Mouse (Mus musculus) stomach, embryonic 15.5 days (tissue): Measurements from ENCODE around the gene Nme1. TPM values are rescaled to one million over a fixed set of nuclear protein-coding genes. Genes with fewer than 3 reads are reported as not detected.

Experiments
- ATAC-seq: fragments of 200-750 bp; cut with Nextera tagmentation; 2 replicates; pipeline ENCODE4 v1.8.0; 2017; ENCODE audit warnings: low read depth, moderate number of reproducible peaks, moderate TSS enrichment; ENCODE audit not compliant: insufficient read depth, low FRiP score
- H3K27ac ChIP-seq: fragments of 300-500 bp; sonication (generic); 2 replicates; pipeline ENCODE4 v1.5.1; 2015; ENCODE audit warnings: mild to moderate bottlenecking, inconsistent platforms
- H3K27me3 ChIP-seq: fragments of 300-500 bp; sonication (generic); replicated peaks from 2 replicates; pipeline ENCODE4 v1.6.1; 2015; ENCODE audit warnings: inconsistent platforms
- H3K36me3 ChIP-seq: fragments of 300-500 bp; sonication (generic); 2 replicates; pipeline ENCODE4 v1.6.1; 2015; ENCODE audit warnings: inconsistent platforms
- H3K4me1 ChIP-seq: fragments of 300-500 bp; sonication (generic); 2 replicates; pipeline ENCODE4 v1.6.1; 2015; ENCODE audit warnings: inconsistent platforms
- H3K4me2 ChIP-seq: fragments of 300-500 bp; sonication (generic); 2 replicates; pipeline ENCODE4 v1.6.1; 2015; ENCODE audit warnings: mild to moderate bottlenecking, inconsistent platforms
- H3K4me3 ChIP-seq: fragments of 300-500 bp; sonication (generic); replicated peaks from 2 replicates; pipeline ENCODE4 v1.5.1; 2015; ENCODE audit warnings: inconsistent platforms
- H3K9ac ChIP-seq: fragments of 300-500 bp; sonication (generic); 2 replicates; pipeline ENCODE4 v1.6.1; 2015; ENCODE audit warnings: inconsistent platforms
- H3K9me3 ChIP-seq: fragments of 300-500 bp; sonication (generic); 2 replicates; pipeline ENCODE4 v1.6.1; 2016; ENCODE audit warnings: inconsistent platforms
- WGBS: fragments of 180-500 bp; shearing (Covaris S2); methylation state at CpG from one replicate; pipeline ENCODE4 v1.1.7; 2015; 5-methylcytosine and 5-hydroxymethylcytosine counted together
- polyA plus RNA-seq: library from polyadenylated mRNA; unstranded; fragments of >200 nt; fragmentation: Nextera tagmentation; extraction: Ambion mirVana; gene quantifications from 2 replicates; pipeline ENCODE4 v1.2.1, GENCODE M21; 2015

Nme1 gene
- polyA plus RNA-seq, 1 experiment from 2014 or later, result 174 TPM

DNA sequence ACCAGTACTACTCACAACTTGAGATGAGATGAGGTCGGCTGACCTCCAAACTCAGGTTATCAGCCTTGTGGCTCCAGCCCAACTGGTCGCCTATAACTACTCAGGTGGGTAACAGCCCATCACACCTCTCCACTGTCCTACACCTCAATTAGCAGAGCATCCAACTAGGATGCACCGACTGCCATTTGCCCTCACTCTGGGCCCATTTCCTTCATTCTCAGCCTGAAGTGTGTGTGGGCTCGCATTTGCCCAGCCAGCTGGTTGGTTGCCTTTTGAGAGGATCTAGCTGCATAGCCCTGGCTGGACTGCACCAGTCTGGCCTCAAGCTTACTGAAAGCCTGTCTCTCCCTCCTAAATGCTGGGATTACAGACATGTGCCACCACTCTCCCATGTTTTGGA, 10.6 kb downstream of the Nme1 start:
- Histone ChIP-seq H3K4me1 (peaks cover 26% of the 10 kb centered on the region), H3K27me3 (no peaks in the 10 kb centered on the region), H3K9me3 (no peaks in the 10 kb centered on the region), H3K36me3 (peaks cover 21% of the 10 kb centered on the region), H3K4me2 (no peak overlapping the region), H3K4me3 (no peak overlapping the region), H3K9ac (no peak overlapping the region), H3K27ac (no peak overlapping the region)
- no peak for ATAC-seq
- WGBS, result 75% methylated on average over 4 of the region's 4 CpGs

DNA sequence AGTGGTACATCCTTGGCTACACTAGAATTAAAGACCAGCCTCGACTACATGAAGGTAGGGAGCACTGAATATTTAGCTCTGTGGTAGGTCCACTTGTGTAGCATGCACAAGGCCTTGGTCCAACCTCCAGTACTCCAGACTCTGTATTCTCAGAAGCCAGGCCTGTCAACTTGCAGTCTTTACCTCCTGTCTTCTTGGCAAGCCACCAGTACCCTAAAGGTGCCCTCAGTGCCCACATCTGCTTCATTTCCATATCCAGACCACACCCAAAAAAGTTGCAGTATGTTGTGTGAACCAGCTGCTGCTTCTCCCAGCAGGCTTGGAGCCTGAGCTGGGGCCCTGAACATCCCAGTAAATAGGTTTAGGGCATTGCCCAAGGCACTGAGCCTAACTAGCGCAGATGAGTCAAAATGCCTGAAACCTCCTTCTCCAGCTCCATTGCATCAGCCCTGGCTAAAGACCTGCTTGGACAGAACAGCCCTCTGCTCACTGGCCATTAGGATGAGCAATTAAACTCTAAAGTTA, 11.2 kb downstream of the Nme1 start:
- 88% methylated on average over 2 of the region's 2 CpGs for WGBS

GRCm38 (mm10) chr11:93956159-93956558, 12.2 kb downstream of the Nme1 start, which contains the start of gene Nme2:
Nme2 (minus strand) TSS chr11:93956259.
- Histone ChIP-seq H3K4me1 (peaks cover 30% of the 10 kb centered on the region), H3K36me3 (peaks cover 18% of the 10 kb centered on the region), H3K27me3 (no peaks in the 10 kb centered on the region), H3K9ac (peak within 1 kb of the TSS; percentile 70), H3K4me2 (peak within 1 kb of the TSS; percentile 81), H3K9me3 (no peaks in the 10 kb centered on the region), H3K4me3 (peak within 1 kb of the TSS; percentile 76), H3K27ac (peak within 1 kb of the TSS; percentile 93)
- WGBS, result 4% methylated on average over 6 of the region's 6 CpGs
- 0 out of 2 replicates have a peak, but pooled peaks have one; percentile 9 for ATAC-seq

More for the DNA sequence above, 11.2 kb downstream of the Nme1 start:
- no peak overlapping the region for H3K9ac ChIP-seq
- H3K27ac ChIP-seq, result peak overlapping the region; percentile 93; the same call in 1 of the 2 replicates
- peaks cover 24% of the 10 kb centered on the region for H3K36me3 ChIP-seq
- no peak for ATAC-seq
- no peak overlapping the region for H3K4me2 ChIP-seq
- peaks cover 30% of the 10 kb centered on the region for H3K4me1 ChIP-seq
- H3K4me3 ChIP-seq, result no peak overlapping the region
- no peaks in the 10 kb centered on the region for H3K27me3 ChIP-seq
- H3K9me3 ChIP-seq, result no peaks in the 10 kb centered on the region

DNA sequence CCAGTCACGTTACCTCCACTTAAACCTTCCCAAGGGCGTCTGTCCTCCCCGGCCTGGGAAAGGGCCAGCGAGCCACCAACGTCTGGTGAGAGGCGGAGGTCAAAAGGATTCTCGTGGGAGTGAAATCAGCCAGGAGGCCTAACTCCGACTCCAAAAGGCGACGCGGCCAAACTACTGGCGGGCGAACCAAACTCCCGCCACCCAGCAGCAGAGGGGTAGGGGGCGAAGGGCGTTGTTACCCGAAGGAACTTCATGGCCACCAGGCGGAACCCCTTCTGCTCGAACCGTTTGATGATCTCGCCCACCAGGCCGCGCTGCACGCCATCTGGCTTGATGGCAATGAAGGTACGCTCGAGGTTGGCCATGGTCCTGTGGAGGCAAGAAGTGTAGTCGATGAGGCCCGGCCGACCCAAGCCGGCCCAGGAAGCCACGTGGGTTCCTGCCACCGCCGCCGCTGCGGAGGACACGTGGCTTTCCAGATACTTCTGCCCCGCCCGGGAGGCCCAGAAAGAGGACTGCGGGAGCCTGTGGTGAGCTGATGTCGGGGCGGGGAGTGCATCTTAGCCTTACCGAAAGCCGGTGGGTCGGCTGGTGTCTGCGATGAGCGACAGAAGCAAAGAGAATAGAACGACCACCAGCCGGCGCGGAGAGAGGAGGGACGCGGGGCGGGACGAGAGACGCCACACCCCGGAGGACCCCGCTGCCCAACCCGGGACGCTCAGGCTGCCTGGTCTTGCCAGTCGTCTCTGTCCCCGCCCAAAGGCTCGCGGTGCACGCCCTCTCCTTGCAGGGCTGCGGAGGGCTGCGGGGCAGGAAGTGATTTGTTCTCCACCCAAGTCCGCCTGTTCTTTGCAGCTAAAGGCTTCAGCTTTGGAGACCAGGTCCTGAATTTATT, 12.8 kb downstream of the Nme1 start:
- H3K27me3 ChIP-seq, result no peaks in the 10 kb centered on the region
- H3K4me2 ChIP-seq, result peak overlapping the region; percentile 81
- H3K9ac ChIP-seq, result peak overlapping the region; percentile 70
- peaks cover 30% of the 10 kb centered on the region for H3K4me1 ChIP-seq
- peak overlapping the region; percentile 93 for H3K27ac ChIP-seq
- H3K9me3 ChIP-seq, result no peaks in the 10 kb centered on the region
- peak overlapping the region; percentile 76 for H3K4me3 ChIP-seq
- ATAC-seq, result peak; percentile 97
- under 1% methylated on average over 65 of the region's 67 CpGs for WGBS
- H3K36me3 ChIP-seq, result peaks cover 13% of the 10 kb centered on the region

GRCm38 (mm10) chr11:93954738-93955255, 13.5 kb downstream of the Nme1 start:
- Histone ChIP-seq H3K27me3 (no peaks in the 10 kb centered on the region), H3K4me2 (peak overlapping the region; percentile 81), H3K36me3 (peaks cover 7% of the 10 kb centered on the region; the same call in 1 of the 2 replicates), H3K4me1 (peaks cover 30% of the 10 kb centered on the region), H3K27ac (peak overlapping the region; percentile 93), H3K4me3 (peak overlapping the region; percentile 76), H3K9ac (peak overlapping the region; percentile 70), H3K9me3 (no peaks in the 10 kb centered on the region)
- no peak for ATAC-seq
- WGBS, result 34% methylated on average over 13 of the region's 13 CpGs

- Histone ChIP-seq H3K4me1 (peaks cover 30% of the 10 kb centered on the region), H3K9me3 (no peaks in the 10 kb centered on the region), H3K4me2 (no peak overlapping the region), H3K9ac (no peak overlapping the region), H3K4me3 (no peak overlapping the region), H3K27me3 (no peaks in the 10 kb centered on the region), H3K27ac (no peak overlapping the region), H3K36me3 (peaks cover 11% of the 10 kb centered on the region; the same call in 1 of the 2 replicates)
- no peak for ATAC-seq
- 62% methylated on average over 5 of the region's 5 CpGs for WGBS
Measured at GRCm38 (mm10) chr11:93952376-93952775, 15.9 kb downstream of the Nme1 start.

DNA sequence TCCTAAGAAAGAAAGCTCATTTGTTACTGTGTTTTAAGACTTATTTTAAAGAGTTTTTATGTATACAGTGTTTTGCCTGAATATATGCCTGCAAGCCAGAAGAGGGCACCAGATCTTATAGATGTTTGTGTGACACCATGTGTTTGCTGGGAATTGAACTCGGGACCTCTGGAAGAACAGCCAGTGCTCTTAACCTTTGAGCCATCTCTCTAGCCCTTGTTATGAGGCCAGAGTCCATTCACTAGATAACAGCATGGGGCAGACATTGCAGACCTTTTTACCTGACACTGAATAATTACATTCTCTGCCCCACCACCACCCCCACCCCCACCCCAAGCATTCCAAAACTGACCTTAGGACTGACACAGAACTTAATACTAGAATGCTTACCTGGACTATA, 18.3 kb downstream of the Nme1 start:
- ATAC-seq, result no peak
- Histone ChIP-seq H3K27ac (no peak overlapping the region), H3K4me3 (no peak overlapping the region), H3K4me1 (peaks cover 21% of the 10 kb centered on the region; the same call in 1 of the 2 replicates), H3K9me3 (no peaks in the 10 kb centered on the region), H3K4me2 (no peak overlapping the region), H3K27me3 (no peaks in the 10 kb centered on the region), H3K36me3 (peaks cover 11% of the 10 kb centered on the region; the same call in 1 of the 2 replicates), H3K9ac (no peak overlapping the region)
- WGBS, result 63% methylated on average over 1 of the region's 1 CpGs

- H3K4me3 ChIP-seq, result no peak overlapping the region
- no peaks in the 10 kb centered on the region for H3K9me3 ChIP-seq
- ATAC-seq, result no peak
- H3K36me3 ChIP-seq, result peaks cover 11% of the 10 kb centered on the region; the same call in 1 of the 2 replicates
- H3K4me1 ChIP-seq, result peaks cover 15% of the 10 kb centered on the region; the same call in 1 of the 2 replicates
- H3K4me2 ChIP-seq, result no peak overlapping the region
- WGBS, result 87% methylated on average over 9 of the region's 9 CpGs
- H3K27ac ChIP-seq, result no peak overlapping the region
- H3K9ac ChIP-seq, result no peak overlapping the region
- H3K27me3 ChIP-seq, result no peaks in the 10 kb centered on the region
Measured at GRCm38 (mm10) chr11:93948887-93949567, 19.3 kb downstream of the Nme1 start.

- 0 out of 2 replicates have a peak, but pooled peaks cover 16% of the 10 kb centered on the region for H3K36me3 ChIP-seq
- H3K4me2 ChIP-seq, result no peak overlapping the region
- no peaks in the 10 kb centered on the region for H3K9me3 ChIP-seq
- no peaks in the 10 kb centered on the region for H3K4me1 ChIP-seq
- H3K27me3 ChIP-seq, result no peaks in the 10 kb centered on the region
- H3K4me3 ChIP-seq, result no peak overlapping the region
- no peak for ATAC-seq
- no peak overlapping the region for H3K9ac ChIP-seq
- 81% methylated on average over 3 of the region's 3 CpGs for WGBS
- H3K27ac ChIP-seq, result no peak overlapping the region
Measured at GRCm38 (mm10) chr11:93944986-93945385, 23.3 kb downstream of the Nme1 start.

DNA sequence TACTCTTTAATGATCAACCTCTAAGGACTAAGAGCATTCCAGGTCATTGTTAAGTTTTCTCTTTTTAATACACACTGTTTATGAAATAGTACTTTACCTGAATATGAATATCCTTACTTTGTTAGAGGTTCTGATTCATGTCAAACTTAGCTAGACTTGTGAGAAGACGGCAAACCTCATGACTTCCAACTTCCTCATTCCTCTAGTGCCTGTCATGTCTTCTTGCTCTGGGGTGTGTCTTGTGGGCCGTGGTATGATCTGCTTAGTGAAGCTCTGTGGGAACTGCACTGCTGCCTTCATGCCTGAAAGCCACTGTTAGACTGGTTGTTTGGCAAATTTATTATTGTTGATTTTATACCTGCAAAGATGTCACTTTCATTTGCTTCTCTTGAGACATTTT, 27.4 kb downstream of the Nme1 start:
- Histone ChIP-seq H3K27me3 (no peaks in the 10 kb centered on the region), H3K9me3 (no peaks in the 10 kb centered on the region), H3K36me3 (peaks cover 14% of the 10 kb centered on the region; the same call in 1 of the 2 replicates), H3K4me3 (no peak overlapping the region), H3K4me1 (no peaks in the 10 kb centered on the region), H3K27ac (no peak overlapping the region), H3K4me2 (no peak overlapping the region), H3K9ac (no peak overlapping the region)
- no peak for ATAC-seq
- 51% methylated on average over 2 of the region's 2 CpGs for WGBS

- H3K4me1 ChIP-seq, result no peaks in the 10 kb centered on the region
- H3K27me3 ChIP-seq, result no peaks in the 10 kb centered on the region
- H3K4me2 ChIP-seq, result no peak overlapping the region
- H3K27ac ChIP-seq, result no peak overlapping the region
- no peaks in the 10 kb centered on the region for H3K9me3 ChIP-seq
- H3K9ac ChIP-seq, result no peak overlapping the region
- H3K4me3 ChIP-seq, result no peak overlapping the region
- peaks cover 40% of the 10 kb centered on the region for H3K36me3 ChIP-seq
- no peak for ATAC-seq
Measured at GRCm38 (mm10) chr11:93929106-93929505, 39.2 kb downstream of the Nme1 start.
